Mouse (Mus musculus): ENCODE results near the gene Top2b.

DNA sequence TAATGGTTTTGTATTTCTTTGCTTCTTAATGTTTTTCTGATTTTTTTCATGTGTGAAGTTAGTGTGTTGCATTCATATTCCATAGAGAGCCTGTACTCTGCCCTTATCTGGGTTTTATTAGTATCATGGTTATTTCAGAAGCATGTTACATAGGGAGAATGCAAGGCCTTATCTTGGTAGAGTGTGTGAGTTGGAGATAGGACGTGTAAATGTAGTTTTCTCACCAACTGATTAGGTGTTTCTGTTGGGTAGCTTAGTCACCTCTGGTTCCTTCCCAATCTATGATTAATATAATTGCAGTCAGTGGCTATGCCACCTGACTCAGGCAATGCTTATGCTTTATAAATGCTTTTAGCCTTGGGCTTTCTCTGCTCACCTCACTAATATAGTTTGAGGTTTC lies 19.8 kb downstream of the Top2b start:
- no peak for TF ChIP-seq CTCF (IDR thresholded peaks at IDR 0.05; ENCODE audit: control insufficient read depth, insufficient read depth, insufficient read length)
- TF ChIP-seq MYOG (IDR thresholded peaks at IDR 0.05; ENCODE audit: control insufficient read depth, extremely low read depth, insufficient read length), result no peak
- no peak for TF ChIP-seq MYOD1 (IDR thresholded peaks at IDR 0.05; ENCODE audit: control insufficient read depth, insufficient read length, low read depth)
